Mouse (Mus musculus) brown adipose tissue, adult 24 weeks (tissue): Measurements from ENCODE around the gene Card10. TPM values are rescaled to one million over a fixed set of nuclear protein-coding genes. Genes with fewer than 3 reads are reported as not detected.

Source experiments
- H3K27ac ChIP-seq: fragments of 200-500 bp; replicated peaks from 2 replicates; pipeline ENCODE4 v1.5.1; 2012; ENCODE audit warnings: low read depth, mild to moderate bottlenecking, low read length
- H3K4me1 ChIP-seq: fragments of 200-500 bp; 2 replicates; pipeline ENCODE4 v1.6.1; 2012; ENCODE audit warnings: low read length, mixed read lengths; ENCODE audit not compliant: control insufficient read depth, insufficient read depth, insufficient read length
- H3K4me3 ChIP-seq: fragments of 200-500 bp; 2 replicates; pipeline ENCODE4 v1.5.1; 2012; ENCODE audit warnings: low read depth, mild to moderate bottlenecking, low read length, moderate library complexity; ENCODE audit not compliant: insufficient read depth
- polyA plus RNA-seq: library from polyadenylated mRNA; stranded (reverse); fragments of >200 nt; gene quantifications from 2 replicates; pipeline ENCODE4 v1.2.4, GENCODE M21; 2012; ENCODE audit not compliant: missing spikeins, insufficient read depth, insufficient read length

Gene Card10
- polyA plus RNA-seq, 1 experiment: 4.8 TPM

DNA sequence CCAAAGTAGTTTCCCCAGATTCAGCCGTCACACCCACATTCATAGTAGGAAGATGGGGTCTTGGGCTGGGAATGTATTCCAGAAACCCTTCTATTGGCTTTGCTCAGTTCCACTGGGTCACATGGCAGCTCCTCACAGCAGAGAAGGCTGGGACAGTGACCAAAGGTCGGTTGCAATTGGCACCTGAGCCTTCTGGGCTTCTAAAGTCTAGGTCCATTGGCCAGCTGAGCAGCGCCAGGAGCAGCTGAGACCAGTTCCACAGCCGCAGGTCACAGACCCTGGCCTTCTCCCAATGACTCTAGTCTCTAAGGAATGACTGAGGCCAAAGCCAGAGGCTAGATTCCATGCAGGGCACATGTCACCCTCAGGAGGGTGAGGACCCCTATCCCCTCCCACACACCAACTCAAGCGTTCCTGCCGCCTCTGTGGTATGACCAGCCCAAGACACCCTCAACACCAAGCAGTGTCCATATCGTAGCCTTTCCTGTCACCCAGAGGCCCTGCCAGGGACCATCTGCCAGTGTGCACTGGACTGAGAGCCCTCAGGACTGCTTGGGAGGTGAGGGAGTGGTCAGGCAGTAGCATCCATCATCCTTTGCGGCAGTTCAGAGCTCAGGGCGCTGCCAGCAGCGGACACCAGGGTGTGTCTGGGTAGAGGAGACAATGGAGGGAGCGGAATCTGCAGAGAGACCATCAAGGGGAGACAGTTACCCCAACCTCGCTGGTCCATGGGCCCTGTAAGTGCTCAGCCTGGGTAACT lies 46.7 kb downstream of the Card10 start:
- Histone ChIP-seq H3K4me3 (no peak overlapping the region), H3K27ac (peak overlapping the region; percentile 38; the same call in 1 of the 2 replicates), H3K4me1 (peaks cover 10% of the 10 kb centered on the region)

DNA sequence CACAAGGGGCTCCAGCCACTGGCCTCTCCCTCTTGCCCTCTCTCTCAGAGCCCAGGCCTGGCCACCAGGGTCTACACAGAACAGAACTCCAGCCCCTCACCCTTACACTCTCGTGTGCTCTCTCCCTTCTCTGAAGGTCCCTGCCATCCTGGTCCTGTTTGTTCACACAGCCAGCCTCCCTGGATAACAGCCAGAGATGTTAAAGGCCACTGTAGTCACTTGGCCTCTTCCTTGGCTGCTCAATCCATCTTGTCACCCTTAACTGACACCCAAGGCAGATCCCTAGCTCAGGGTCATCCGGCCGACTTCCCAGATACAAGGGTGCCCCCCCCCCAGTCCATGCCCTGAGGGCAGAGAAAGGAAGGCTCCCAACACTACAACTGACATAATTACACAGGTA lies 47.6 kb downstream of the Card10 start:
- Histone ChIP-seq H3K4me1 (peaks cover 10% of the 10 kb centered on the region), H3K27ac (peak overlapping the region; percentile 38), H3K4me3 (no peak overlapping the region)

DNA sequence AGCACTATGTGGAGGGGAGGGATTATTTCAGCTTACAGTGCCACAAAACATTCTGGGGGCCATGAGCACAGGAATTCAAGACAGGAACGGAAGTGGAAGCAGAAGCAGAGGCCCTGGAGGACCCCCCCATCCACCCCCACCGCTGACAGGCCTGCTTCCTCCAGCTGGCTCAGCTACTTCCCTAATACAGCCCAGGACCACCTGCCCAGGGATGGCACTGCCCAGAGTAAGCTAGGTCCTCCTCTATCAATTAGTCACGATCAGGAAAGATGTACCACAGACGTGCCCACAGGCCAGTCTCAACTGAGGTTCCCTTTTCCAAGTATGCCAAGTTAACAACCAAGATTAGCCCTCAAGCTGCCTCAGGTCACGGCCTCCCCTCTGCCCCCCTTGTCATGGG lies 48.7 kb downstream of the Card10 start:
- Histone ChIP-seq H3K4me1 (peaks cover 10% of the 10 kb centered on the region), H3K4me3 (no peak overlapping the region), H3K27ac (no peak overlapping the region)

DNA sequence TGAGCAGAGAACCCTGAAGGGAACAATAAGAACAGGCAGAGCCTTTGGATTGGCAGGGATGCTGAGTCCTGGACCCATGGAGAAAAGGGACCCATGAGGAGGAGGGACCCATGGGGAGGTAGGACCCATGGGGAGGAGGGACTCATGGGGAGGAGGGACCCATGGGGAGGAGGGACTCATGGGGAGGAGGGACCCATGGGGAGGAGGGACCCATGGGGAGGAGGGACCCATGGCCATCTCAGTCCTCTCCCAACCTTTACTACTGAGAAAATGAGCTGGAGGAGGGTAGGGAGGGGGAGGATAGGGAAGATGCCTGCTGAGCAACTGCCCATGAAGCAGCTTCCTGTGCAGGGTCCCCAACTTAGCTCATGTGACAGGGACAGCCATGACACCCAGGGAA lies 49.9 kb downstream of the Card10 start:
- H3K27ac ChIP-seq: no peak overlapping the region
- H3K4me3 ChIP-seq: no peak overlapping the region
- peaks cover 10% of the 10 kb centered on the region for H3K4me1 ChIP-seq

DNA sequence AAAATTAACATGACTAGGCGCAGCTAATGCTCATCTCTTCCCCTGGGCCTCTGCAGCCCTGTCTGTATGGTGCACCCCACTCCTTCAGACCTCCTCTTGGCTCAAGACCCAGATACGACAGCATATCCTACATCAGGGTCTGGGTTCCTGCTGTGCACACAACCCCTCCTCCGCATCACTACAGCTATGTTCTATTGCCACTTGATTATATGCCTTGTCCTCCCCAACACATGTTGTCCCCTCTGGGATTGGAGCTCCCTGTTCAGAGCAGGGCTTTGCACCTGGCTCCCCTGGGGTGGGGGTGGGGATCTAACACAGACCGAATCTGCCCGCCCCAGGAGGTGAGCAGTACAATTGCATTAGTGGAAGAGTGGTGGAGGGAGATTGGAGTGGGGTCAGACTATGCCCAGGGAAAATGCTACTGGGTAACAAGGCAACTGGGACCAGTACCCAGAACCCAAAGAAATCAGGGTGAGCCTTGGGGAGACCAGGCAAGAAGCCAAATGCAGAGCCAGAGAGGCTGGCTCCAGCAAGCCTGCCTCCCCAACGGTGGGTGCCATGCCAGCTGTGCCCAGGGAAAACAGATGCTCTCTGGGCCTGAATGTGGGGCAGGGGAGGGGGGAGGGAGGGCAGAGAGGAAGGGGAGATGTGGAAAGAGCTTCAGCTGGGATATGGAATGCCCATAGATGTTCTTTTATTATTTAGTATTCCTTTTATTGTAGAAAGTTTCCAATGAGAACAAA lies 52.1 kb downstream of the Card10 start:
- Histone ChIP-seq H3K27ac (no peak overlapping the region), H3K4me1 (peaks cover 9% of the 10 kb centered on the region), H3K4me3 (no peak overlapping the region)

DNA sequence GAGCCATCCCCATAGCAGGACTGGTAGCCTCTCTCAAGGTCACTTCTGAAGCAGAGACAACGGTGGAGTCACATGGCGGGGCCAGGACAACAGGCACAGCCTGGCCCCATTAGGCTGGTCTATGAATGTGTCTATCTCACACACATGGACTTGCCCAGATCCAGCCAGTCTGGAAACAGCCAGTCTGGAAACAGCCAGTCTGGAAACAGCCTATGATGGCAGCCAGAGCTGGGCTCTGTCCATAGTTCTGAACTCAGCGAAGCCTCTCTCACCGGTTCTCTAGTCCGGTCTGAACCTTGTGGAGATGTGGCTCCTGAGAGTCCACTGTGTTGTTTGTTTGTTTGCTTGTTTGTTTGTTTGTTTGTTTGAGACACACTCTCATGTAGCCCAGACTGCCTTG lies 53.0 kb downstream of the Card10 start:
- Histone ChIP-seq H3K27ac (no peak overlapping the region), H3K4me1 (peaks cover 6% of the 10 kb centered on the region; the same call in 1 of the 2 replicates), H3K4me3 (no peak overlapping the region)

DNA sequence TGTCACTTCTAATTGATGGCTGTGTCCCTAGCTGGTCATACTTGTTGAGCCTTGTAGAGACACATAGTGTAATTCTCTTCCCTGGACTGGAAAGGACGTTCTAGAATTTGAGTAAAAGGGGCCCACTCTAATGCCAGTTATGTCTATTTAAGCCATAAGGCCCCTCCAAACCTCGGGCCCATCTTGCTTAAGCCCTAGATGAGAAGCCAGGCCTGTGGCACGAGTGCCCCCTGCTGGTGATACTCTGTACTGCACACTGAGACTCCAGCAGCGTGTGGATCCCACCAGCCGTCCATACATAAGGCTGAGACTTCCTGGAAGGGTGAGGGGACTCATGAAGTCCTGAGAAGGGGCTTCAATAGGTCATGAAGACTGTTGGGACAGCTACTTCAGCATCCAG lies 58.6 kb downstream of the Card10 start:
- no peak overlapping the region for H3K4me3 ChIP-seq
- H3K27ac ChIP-seq: no peak overlapping the region
- no peaks in the 10 kb centered on the region for H3K4me1 ChIP-seq

DNA sequence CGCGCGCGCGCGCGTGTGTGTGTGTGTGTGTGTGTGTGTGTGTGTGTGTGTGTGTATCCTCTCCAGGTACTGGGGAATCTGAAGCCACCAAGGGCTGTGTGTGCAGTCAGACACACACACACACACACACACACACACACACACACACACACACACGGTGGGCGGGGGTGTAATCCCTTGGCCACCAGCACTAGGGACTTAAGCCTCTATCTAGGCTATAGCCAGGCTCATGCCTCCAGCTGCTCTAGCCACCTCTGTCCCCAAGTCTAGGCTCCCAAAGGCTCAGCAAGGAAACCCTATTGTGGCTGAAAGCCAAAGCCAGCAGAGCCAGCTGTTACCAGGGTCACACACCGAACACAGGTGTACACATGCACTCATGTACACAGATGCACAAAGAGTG lies 60.0 kb downstream of the Card10 start:
- no peaks in the 10 kb centered on the region for H3K4me1 ChIP-seq

DNA sequence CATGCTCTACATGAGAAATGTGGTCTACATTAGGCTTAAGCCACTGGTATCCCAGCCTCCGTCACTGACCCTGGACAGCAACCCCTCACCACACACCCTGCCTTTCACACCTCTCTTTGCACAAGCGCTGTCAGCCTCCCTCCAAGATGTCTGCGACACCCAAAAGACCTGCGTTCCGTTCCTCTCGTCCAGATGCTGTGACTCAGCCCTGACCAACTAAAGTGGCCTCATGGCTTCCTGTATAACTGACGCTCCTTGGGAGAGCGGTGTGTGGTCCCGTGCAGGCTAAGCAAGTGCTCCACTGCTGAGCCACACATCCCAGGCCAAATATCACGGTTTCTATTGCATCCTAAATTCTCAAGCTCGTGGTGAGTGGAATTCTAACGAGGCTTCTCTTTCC lies 62.2 kb downstream of the Card10 start:
- Histone ChIP-seq H3K4me1 (no peaks in the 10 kb centered on the region), H3K4me3 (no peak overlapping the region), H3K27ac (no peak overlapping the region)

More for the DNA sequence above, 60.0 kb downstream of the Card10 start:
- Histone ChIP-seq H3K27ac (no peak overlapping the region), H3K4me3 (no peak overlapping the region)

DNA sequence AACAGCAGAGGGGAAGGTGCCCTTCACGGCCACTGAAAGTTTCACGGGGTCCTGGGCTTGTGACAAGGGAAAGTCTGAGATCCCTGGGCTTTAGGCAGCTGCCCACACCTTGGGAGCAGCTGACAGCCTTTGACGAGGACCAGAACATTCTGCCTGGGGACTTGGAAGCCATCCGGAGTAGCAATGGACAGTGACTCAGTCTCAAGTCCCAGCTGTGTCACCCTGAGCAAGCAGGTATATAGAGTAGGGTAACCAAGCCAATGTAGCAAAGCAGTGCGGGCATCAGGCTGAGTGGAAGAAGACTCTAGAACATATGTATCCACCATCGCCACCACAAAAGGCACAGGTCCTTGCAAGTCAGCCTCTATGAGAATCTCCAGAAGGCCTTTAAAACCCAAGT lies 65.7 kb downstream of the Card10 start:
- Histone ChIP-seq H3K4me3 (no peak overlapping the region), H3K27ac (no peak overlapping the region), H3K4me1 (no peaks in the 10 kb centered on the region)

DNA sequence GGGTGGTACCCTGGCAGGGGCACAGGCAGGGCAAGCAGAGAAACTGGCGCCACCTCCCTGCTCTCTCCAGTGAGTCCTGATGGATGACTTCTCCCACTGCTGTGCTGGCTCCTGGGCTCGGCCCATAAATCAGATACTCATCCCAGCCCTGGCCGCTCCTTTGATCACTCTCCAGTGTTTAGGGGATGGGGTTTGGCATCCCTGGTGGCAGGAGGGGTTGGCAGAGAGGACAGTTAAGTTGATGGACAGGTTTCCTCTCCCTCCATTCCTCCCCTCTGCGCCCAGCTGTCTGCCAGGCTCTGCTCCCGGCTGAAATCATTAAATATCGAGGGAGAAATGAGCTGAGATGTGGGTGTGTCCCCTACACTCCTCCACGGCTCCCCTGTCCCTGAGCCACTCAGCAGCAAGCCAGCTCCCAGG lies 66.2 kb downstream of the Card10 start:
- H3K27ac ChIP-seq: no peak overlapping the region
- no peaks in the 10 kb centered on the region for H3K4me1 ChIP-seq
- H3K4me3 ChIP-seq: no peak overlapping the region

DNA sequence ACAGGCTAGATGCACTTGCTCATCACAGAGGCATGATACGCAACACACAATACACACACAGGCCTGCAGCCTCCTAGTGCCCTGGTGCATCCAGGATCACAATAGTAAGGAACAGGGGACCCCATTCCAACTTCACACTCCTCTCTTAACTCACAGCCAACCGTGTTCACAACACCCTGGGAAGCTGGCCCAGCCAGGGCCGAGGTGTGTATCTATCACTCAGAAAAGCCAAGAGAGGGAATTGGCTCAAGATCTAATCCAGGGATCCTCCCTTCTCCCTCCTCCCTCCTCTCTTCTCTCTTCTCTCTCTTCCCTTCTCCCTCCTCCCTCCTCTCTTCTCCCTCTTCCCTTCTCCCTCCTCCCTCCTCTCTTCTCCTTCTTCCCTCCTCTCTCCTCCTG lies 66.7 kb downstream of the Card10 start:
- Histone ChIP-seq H3K4me1 (no peaks in the 10 kb centered on the region), H3K4me3 (no peak overlapping the region), H3K27ac (no peak overlapping the region)

DNA sequence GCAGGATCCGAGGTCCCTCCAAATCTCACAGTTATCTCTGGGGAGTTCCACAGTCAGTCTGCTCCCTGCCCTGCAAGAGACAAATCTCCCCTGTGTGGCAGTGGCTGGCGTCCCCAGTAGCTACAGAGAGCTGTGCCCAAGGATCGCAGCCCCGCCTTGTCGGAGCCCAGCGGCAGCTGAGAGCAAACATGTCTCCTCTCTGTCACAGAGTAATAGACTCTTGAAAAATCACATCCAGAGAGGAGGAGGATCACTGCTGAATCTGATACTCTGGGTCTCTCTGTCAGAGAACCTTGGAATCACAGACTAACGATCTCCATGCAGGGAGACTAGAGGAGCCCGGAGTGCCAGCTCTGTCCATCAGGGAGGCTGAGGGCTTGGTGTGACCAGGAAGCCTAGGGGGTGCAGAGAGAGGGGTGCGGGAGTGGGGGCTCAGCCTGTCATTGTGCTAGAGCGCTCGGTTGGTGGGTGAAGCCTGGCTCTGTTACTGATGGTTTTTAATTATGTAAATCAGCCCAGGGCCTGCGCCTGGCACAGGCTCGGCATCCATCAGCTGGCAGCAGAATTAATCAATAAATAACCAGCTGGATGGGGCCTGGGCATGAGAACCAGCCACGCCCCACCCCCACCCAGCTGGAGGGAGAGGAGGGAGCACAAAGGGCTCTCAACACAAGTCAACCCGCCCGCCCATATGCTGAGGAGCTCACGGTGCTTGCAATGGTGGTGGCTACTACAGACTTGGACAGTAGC lies 67.2 kb downstream of the Card10 start:
- H3K4me3 ChIP-seq: no peak overlapping the region
- H3K4me1 ChIP-seq: no peaks in the 10 kb centered on the region
- no peak overlapping the region for H3K27ac ChIP-seq

DNA sequence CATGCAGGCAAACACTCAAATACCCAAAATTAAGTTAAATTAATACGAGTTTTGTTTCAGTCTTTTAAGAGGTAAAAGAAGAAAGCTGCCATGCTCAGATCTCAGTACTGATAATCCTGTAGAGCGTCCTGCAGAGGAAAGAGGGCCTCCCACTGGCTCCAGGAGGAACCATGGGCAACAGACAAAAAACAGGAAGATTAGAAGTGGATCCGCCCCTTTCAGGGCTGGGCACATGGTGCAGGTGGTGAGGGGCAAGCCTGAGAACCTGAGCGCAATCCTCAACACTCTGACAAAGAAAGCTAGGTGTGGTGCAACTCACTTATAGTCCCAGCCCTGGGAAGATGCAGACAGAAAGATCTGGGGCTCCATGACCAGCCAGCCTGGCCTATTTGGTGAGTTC lies 71.0 kb downstream of the Card10 start:
- Histone ChIP-seq H3K27ac (no peak overlapping the region), H3K4me3 (no peak overlapping the region), H3K4me1 (no peaks in the 10 kb centered on the region)

DNA sequence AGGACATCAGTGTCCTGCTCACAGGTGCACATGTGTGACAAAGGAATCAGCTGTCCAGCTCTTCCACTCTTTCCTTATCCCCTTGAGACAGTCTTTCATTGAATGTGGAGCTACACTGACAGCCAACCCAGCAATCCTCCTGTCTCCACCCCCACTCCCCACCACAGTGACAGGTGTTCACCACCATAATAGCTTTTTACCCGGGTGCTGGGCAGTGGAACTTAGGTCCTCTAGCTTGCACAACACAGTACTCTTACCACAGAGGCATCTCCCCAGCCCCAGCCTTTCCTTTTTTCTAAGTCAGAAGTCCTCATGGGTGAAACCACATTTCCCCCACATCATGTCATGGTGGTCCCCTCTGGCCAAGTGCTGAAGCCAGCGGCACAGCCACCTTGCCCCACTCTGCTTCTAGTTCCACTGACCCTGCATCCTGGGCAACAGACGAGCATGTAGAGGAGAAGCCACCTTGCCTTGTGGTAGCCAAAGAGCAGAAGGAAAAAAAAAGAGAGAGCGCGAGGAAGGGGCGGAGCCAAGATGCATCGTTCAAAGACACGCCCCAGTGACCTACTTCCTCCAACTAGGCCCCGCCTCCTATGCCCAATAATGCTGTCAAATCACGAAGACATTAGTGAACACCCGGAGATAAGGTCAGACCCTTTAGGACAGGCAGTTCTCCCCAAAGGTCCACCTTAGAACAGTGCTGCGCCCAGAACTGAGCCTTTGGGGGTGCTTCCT lies 72.4 kb downstream of the Card10 start:
- Histone ChIP-seq H3K4me3 (no peak overlapping the region), H3K27ac (no peak overlapping the region), H3K4me1 (no peaks in the 10 kb centered on the region)
